19 mouse cellular contexts compared by ENCODE assay signal in genomic region chr13:97669366-97669765, GRCm38 (mm10).
DNase-seq lines count a peak whose midpoint lies in the region; ATAC-seq lines count a peak whose summit lies in the region.
"Had no signal": no experiment of that assay in that cellular context is flagged by ENCODE, and none has a peak within 500 bp of the region (broad histone marks: within the 10 kb centered on the region; RNA-seq: fewer than 3 reads in every experiment).

No protein-coding gene starts in this region.

- no peaks in the 10 kb centered on the region for H3K27me3 ChIP-seq in limb, embryonic 13.5 days
- 0 out of 2 replicates have a peak, but pooled peaks cover 6% of the 10 kb centered on the region for H3K27me3 ChIP-seq in limb, embryonic 10.5 days (ENCODE audit: low read depth, poor library complexity, severe bottlenecking)
- no peaks in the 10 kb centered on the region for H3K27me3 ChIP-seq in embryonic facial prominence, embryonic 13.5 days
- H3K27me3 ChIP-seq in forebrain, embryonic 16.5 days (replicated peaks; ENCODE audit: control insufficient read depth, insufficient read depth, low read length): no peaks in the 10 kb centered on the region
- H3K27me3 ChIP-seq: hindbrain, embryonic 12.5 days; lung, embryonic 15.5 days; stomach, embryonic 15.5 days had no signal

- no peaks in the 10 kb centered on the region for H3K9me3 ChIP-seq in limb, embryonic 13.5 days
- no peaks in the 10 kb centered on the region for H3K9me3 ChIP-seq in limb, embryonic 10.5 days (replicated peaks)
- no peaks in the 10 kb centered on the region for H3K9me3 ChIP-seq in embryonic facial prominence, embryonic 13.5 days
- no peaks in the 10 kb centered on the region for H3K9me3 ChIP-seq in forebrain, embryonic 16.5 days (ENCODE audit: control insufficient read depth, low read length)
- H3K9me3 ChIP-seq: heart, embryonic 10.5 days; hindbrain, embryonic 12.5 days; lung, embryonic 15.5 days; megakaryocyte, embryonic 14.5 days; stomach, embryonic 15.5 days had no signal

- WGBS in limb, embryonic 13.5 days: 55% methylated on average over 8 of the region's 8 CpGs
- 87% methylated on average over 8 of the region's 8 CpGs for WGBS in limb, embryonic 10.5 days
- 48% methylated on average over 8 of the region's 8 CpGs for WGBS in embryonic facial prominence, embryonic 13.5 days
- WGBS in forebrain, embryonic 16.5 days: 47% methylated on average over 8 of the region's 8 CpGs

- H3K9ac ChIP-seq in limb, embryonic 13.5 days: no peak overlapping the region
- H3K9ac ChIP-seq in embryonic facial prominence, embryonic 13.5 days: no peak overlapping the region
- H3K9ac ChIP-seq in forebrain, embryonic 16.5 days (replicated peaks; ENCODE audit: low read depth, low read length): no peak overlapping the region
- H3K9ac ChIP-seq: hindbrain, embryonic 12.5 days; lung, embryonic 15.5 days; stomach, embryonic 15.5 days had no signal

- H3K36me3 ChIP-seq in limb, embryonic 13.5 days: no peaks in the 10 kb centered on the region
- no peaks in the 10 kb centered on the region for H3K36me3 ChIP-seq in limb, embryonic 10.5 days
- no peaks in the 10 kb centered on the region for H3K36me3 ChIP-seq in embryonic facial prominence, embryonic 13.5 days
- H3K36me3 ChIP-seq in forebrain, embryonic 16.5 days (ENCODE audit: control insufficient read depth, insufficient read depth): no peaks in the 10 kb centered on the region
- H3K36me3 ChIP-seq: heart, embryonic 10.5 days; hindbrain, embryonic 12.5 days; lung, embryonic 15.5 days; stomach, embryonic 15.5 days had no signal

- H3K4me3 ChIP-seq in limb, embryonic 13.5 days: no peak overlapping the region
- no peak overlapping the region for H3K4me3 ChIP-seq in limb, embryonic 10.5 days
- no peak overlapping the region for H3K4me3 ChIP-seq in embryonic facial prominence, embryonic 13.5 days
- no peak overlapping the region for H3K4me3 ChIP-seq in forebrain, embryonic 16.5 days (replicated peaks; ENCODE audit: low read length)
- H3K4me3 ChIP-seq: heart, embryonic 10.5 days; hindbrain, embryonic 12.5 days; lung, embryonic 15.5 days; megakaryocyte, embryonic 14.5 days; stomach, embryonic 15.5 days had no signal

- peaks cover 16% of the 10 kb centered on the region for H3K4me1 ChIP-seq in limb, embryonic 13.5 days
- peaks cover 3% of the 10 kb centered on the region; the same call in 1 of the 2 replicates for H3K4me1 ChIP-seq in limb, embryonic 10.5 days
- H3K4me1 ChIP-seq in embryonic facial prominence, embryonic 13.5 days: peaks cover 42% of the 10 kb centered on the region
- peaks cover 13% of the 10 kb centered on the region for H3K4me1 ChIP-seq in forebrain, embryonic 16.5 days (replicated peaks; ENCODE audit: control insufficient read depth, insufficient read depth, low read length)
- H3K4me1 ChIP-seq: megakaryocyte, embryonic 14.5 days; stomach, embryonic 15.5 days had no signal

- H3K4me2 ChIP-seq in limb, embryonic 13.5 days (replicated peaks): no peak overlapping the region; the same call in 1 of the 2 replicates
- no peak overlapping the region for H3K4me2 ChIP-seq in embryonic facial prominence, embryonic 13.5 days
- no peak overlapping the region for H3K4me2 ChIP-seq in forebrain, embryonic 16.5 days (ENCODE audit: low read length)
- H3K4me2 ChIP-seq: hindbrain, embryonic 12.5 days; liver, embryonic 11.5 days; lung, embryonic 15.5 days; stomach, embryonic 15.5 days had no signal

- peak overlapping the region; percentile 44; the same call in 1 of the 2 replicates for H3K27ac ChIP-seq in limb, embryonic 13.5 days
- H3K27ac ChIP-seq in limb, embryonic 10.5 days: no peak overlapping the region
- H3K27ac ChIP-seq in embryonic facial prominence, embryonic 13.5 days: peak overlapping the region; percentile 78
- H3K27ac ChIP-seq in forebrain, embryonic 16.5 days (ENCODE audit: low read length): peak overlapping the region; percentile 56
- H3K27ac ChIP-seq: heart, embryonic 10.5 days; stomach, embryonic 15.5 days had no signal

- DNase-seq in limb, embryonic 10.5 days (ENCODE audit: low spot score): no peak
- DNase-seq in NIH3T3 (ENCODE audit: low read depth): peak; percentile 63
- DNase-seq in gastrocnemius, postnatal 25 days: no peak
- no peak for DNase-seq in thymus, postnatal 25 days
- DNase-seq: adrenal gland, postnatal 36 days; B cell, adult 2 months; cerebellum, adult 18-20 months; heart, postnatal 10 days; kidney, postnatal 4 days; thymus, adult 18-20 months had no signal

- ATAC-seq in limb, embryonic 13.5 days (ENCODE audit: low FRiP score, low read depth): peak; percentile 36; the same call in 1 of the 2 replicates
- ATAC-seq in embryonic facial prominence, embryonic 13.5 days (ENCODE audit: insufficient number of reproducible peaks, insufficient read depth, low FRiP score, low TSS enrichment, low read depth): no peak
- no peak for ATAC-seq in forebrain, embryonic 16.5 days
